Mouse (Mus musculus) lung, adult 2 months (tissue): Measurements from ENCODE around the gene Ranbp3l. TPM values are rescaled to one million over a fixed set of nuclear protein-coding genes. Genes with fewer than 3 reads are reported as not detected.
"Not testable (repeated sequence)": the region's sequence is repeated elsewhere in the genome, so short reads cannot be mapped to it uniquely, and the experiment has no call there.

Source experiments
- DNase-seq: peaks from one replicate; pipeline ENCODE4 v3.0.0; 2022
- H3K4me1 ChIP-seq: fragments of 200-500 bp; 2 replicates; pipeline ENCODE4 v1.6.1; 2011; ENCODE audit warnings: low read length; ENCODE audit not compliant: control insufficient read depth, insufficient read depth
- H3K4me3 ChIP-seq: fragments of 200-500 bp; replicated peaks from 2 replicates; pipeline ENCODE3; 2011; ENCODE audit warnings: low read depth, mild to moderate bottlenecking, control low read depth, low read length; ENCODE audit errors: extremely low read depth
- CTCF ChIP-seq: fragments of 200-500 bp; IDR thresholded peaks from 2 replicates; pipeline ENCODE4 v1.5.1; 2011; ENCODE audit warnings: mild to moderate bottlenecking, low read length, control low read depth; ENCODE audit not compliant: insufficient read depth
- POLR2A ChIP-seq: fragments of 200-500 bp; IDR thresholded peaks from 2 replicates; pipeline ENCODE4 v1.6.1; 2011; ENCODE audit warnings: low read depth, mild to moderate bottlenecking, control low read depth, low read length, borderline replicate concordance; ENCODE audit errors: extremely low read depth
- WGBS: fragments of 180-500 bp; shearing (Covaris S2); methylation state at CpG from one replicate; pipeline ENCODE4 v1.1.7; 2018; 5-methylcytosine and 5-hydroxymethylcytosine counted together
- polyA plus RNA-seq: library from polyadenylated mRNA; depleted of rRNA; stranded (reverse); fragments of >200 nt; gene quantifications from 2 replicates; pipeline ENCODE4 v1.2.3, GENCODE M21; 2012

Gene Ranbp3l
- polyA plus RNA-seq, 1 experiment = 0.07 TPM

- Histone ChIP-seq H3K4me1 (no peaks in the 10 kb centered on the region), H3K4me3 (no peak overlapping the region)
- DNase-seq = no peak
- WGBS = 64% methylated on average over 12 of the region's 12 CpGs
- TF ChIP-seq POLR2A = no peak
- TF ChIP-seq CTCF = no peak
Measured at GRCm38 (mm10) chr15:8991859-8992838, 24.4 kb downstream of the Ranbp3l start.

DNA sequence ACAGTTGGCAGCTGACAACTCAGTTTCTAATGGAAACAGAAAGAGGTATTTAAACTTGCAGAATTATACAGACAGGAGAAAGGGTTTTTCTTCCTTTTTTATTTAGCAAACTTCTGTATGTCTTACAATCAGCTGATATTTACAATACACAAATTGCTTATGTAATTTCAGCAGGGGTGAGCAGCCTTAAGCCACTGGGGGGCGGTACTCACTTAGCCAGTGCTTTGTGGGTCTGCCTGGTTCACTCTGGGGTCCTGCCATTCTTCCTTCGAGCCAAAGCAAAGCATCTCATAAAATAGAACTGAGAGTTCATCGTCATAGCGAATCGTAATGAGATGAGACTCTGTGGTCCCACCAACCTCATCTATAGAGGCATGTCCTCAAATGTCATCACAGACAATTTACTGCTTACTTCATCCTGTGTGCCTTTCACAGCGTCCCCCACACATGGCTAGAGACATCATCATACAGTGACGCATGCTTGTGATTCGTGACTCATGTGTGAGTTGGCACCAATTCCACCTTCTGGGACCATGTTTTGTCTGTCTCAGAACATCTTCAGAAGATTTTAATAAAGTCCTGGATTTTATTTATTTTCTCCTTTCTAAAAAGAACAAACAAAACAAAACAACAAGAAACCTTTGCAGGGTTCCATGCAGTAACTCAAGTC, 27.0 kb downstream of the Ranbp3l start:
- WGBS = 72% methylated on average over 8 of the region's 8 CpGs

GRCm38 (mm10) chr15:8995490-8995889, 27.7 kb downstream of the Ranbp3l start:
- no peaks in the 10 kb centered on the region for H3K4me1 ChIP-seq
- 33% methylated on average over 7 of the region's 7 CpGs for WGBS
- no peak for TF ChIP-seq POLR2A
- TF ChIP-seq CTCF = no peak
- no peak for DNase-seq
- no peak overlapping the region for H3K4me3 ChIP-seq

More for the DNA sequence above, 27.0 kb downstream of the Ranbp3l start:
- no peak overlapping the region for H3K4me3 ChIP-seq
- DNase-seq = no peak
- H3K4me1 ChIP-seq = no peaks in the 10 kb centered on the region
- 0 out of 2 replicates have a peak, but pooled peaks have one; percentile 8 for TF ChIP-seq CTCF
- TF ChIP-seq POLR2A = no peak

DNA sequence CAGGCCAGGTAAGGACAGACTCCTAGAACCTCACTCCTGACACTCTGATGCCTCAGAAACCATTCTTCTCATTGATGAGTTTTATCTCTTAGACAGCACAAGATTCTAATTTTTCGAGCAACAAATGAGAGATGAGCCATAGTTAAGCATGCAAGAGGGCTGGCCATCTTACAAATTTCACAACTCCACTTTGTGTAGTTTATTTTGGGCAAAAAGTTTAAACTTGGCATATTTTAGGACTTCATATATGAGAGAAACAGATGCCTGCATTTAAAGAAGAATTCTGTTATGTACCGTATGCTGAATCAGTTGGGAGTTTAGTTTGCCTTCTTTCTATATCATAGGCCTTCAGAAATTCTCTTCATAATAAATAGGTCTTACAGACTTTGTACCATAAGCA, 35.0 kb downstream of the Ranbp3l start:
- WGBS = 81% methylated on average over 2 of the region's 2 CpGs
- DNase-seq = no peak
- Histone ChIP-seq H3K4me1 (no peaks in the 10 kb centered on the region), H3K4me3 (no peak overlapping the region)
- TF ChIP-seq CTCF (no peak), POLR2A (no peak)

DNA sequence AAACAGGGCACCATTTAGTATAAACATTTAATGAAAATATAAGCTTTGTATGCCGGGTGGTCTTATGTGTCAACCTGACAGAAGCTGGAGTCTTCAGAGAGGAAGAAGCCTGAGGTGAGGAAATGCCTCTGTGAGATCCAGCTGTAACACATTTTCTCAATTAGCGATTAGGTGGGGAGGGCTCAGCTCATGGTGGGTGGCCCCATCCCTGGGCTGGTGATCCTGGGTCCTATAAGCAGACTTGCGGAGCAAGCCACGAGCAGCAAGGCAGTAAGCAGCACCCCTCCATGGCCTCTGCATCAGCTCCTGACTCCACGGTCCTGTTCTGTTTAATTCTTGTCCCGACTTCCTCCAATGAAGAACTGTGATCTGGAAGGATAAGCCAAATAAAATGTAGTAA, 41.4 kb downstream of the Ranbp3l start:
- WGBS = 56% methylated on average over 6 of the region's 6 CpGs
- TF ChIP-seq CTCF (no peak), POLR2A (no peak)
- DNase-seq = no peak
- no peak overlapping the region for H3K4me3 ChIP-seq
- H3K4me1 ChIP-seq = no peaks in the 10 kb centered on the region

GRCm38 (mm10) chr15:9014541-9014940, 46.8 kb downstream of the Ranbp3l start:
- H3K4me1 ChIP-seq = no peaks in the 10 kb centered on the region; the same call in 1 of the 2 replicates
- no peak for DNase-seq
- TF ChIP-seq CTCF = no peak
- TF ChIP-seq POLR2A = no peak
- no peak overlapping the region for H3K4me3 ChIP-seq
- WGBS = 26% methylated on average over 2 of the region's 2 CpGs

- not testable (repeated sequence) for DNase-seq, H3K4me3 ChIP-seq, H3K4me1 ChIP-seq
- 88% methylated on average over 6 of the region's 6 CpGs for WGBS
Measured at GRCm38 (mm10) chr15:9015496-9015895, 47.7 kb downstream of the Ranbp3l start.

- Histone ChIP-seq H3K4me3 (no peak overlapping the region), H3K4me1 (no peaks in the 10 kb centered on the region)
- no peak for DNase-seq
- TF ChIP-seq CTCF (no peak), POLR2A (no peak)
Measured at GRCm38 (mm10) chr15:9055704-9056103, 88.0 kb downstream of the Ranbp3l start.

GRCm38 (mm10) chr15:9059856-9060255, 92.1 kb downstream of the Ranbp3l start:
- Histone ChIP-seq H3K4me3 (no peak overlapping the region), H3K4me1 (no peaks in the 10 kb centered on the region)
- TF ChIP-seq CTCF = no peak
- 89% methylated on average over 2 of the region's 2 CpGs for WGBS
- DNase-seq = no peak

- no peak for DNase-seq
Measured at GRCm38 (mm10) chr15:9061150-9061882, 93.6 kb downstream of the Ranbp3l start.

More at GRCm38 (mm10) chr15:9061150-9061882, 93.6 kb downstream of the Ranbp3l start:
- no peaks in the 10 kb centered on the region for H3K4me1 ChIP-seq
- WGBS = 66% methylated on average over 7 of the region's 7 CpGs
- no peak overlapping the region for H3K4me3 ChIP-seq
- no peak for TF ChIP-seq CTCF
- no peak for TF ChIP-seq POLR2A
